26 mouse cellular contexts compared by ENCODE assay signal in the genomic region with DNA sequence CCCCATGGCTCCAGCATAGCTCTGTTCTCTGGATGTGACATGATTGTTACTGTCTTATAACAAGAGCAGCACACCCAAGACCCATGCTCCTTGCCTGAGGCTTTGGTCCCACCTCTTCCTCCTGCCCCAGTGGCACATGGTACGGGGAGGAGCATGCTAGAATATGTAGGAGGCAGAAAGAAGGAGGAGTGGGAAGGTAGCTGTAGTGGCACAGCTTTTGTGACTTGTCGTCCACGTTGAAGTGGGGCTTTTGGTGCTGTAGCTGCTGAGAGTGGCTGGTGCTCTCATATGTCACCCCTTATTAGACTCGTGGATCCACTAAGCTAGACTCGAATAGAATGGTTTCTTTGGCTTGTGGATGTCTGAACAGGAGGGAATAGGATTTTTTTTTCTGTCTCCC.
"Had no signal": no experiment of that assay in that cellular context is flagged by ENCODE, and none has a peak within 500 bp of the region (broad histone marks: within the 10 kb centered on the region; RNA-seq: fewer than 3 reads in every experiment).

No protein-coding gene starts in this region.

- H3K4me2 ChIP-seq: heart, embryonic 13.5 days; heart, embryonic 15.5 days; hindbrain, embryonic 12.5 days; hindbrain, embryonic 14.5 days; intestine, embryonic 15.5 days; limb, embryonic 12.5 days; liver, embryonic 11.5 days had no signal

- H3K27me3 ChIP-seq: heart, embryonic 15.5 days; hindbrain, embryonic 12.5 days; intestine, embryonic 15.5 days; limb, embryonic 12.5 days had no signal

- H3K36me3 ChIP-seq: heart, embryonic 13.5 days; heart, embryonic 15.5 days; hindbrain, embryonic 10.5 days; hindbrain, embryonic 12.5 days; intestine, embryonic 15.5 days; limb, embryonic 10.5 days; limb, embryonic 12.5 days had no signal

- H3K4me3 ChIP-seq: gastrocnemius, adult 2 months; heart, adult 2 months; heart, embryonic 13.5 days; heart, embryonic 15.5 days; hindbrain, embryonic 10.5 days; hindbrain, embryonic 12.5 days; intestine, embryonic 15.5 days; layer of hippocampus, adult 2 months; left cerebral cortex, adult 2 months; limb, embryonic 10.5 days; limb, embryonic 12.5 days had no signal

- H3K4me1 ChIP-seq: heart, embryonic 13.5 days; heart, embryonic 15.5 days; intestine, embryonic 15.5 days had no signal

- H3K9ac ChIP-seq: heart, embryonic 13.5 days; heart, embryonic 15.5 days; hindbrain, embryonic 12.5 days; hindbrain, embryonic 14.5 days; intestine, embryonic 15.5 days; limb, embryonic 12.5 days had no signal

- H3K27ac ChIP-seq: gastrocnemius, adult 2 months; heart, adult 2 months; heart, embryonic 13.5 days; heart, embryonic 15.5 days; hindbrain, embryonic 10.5 days; hindbrain, embryonic 12.5 days; hindbrain, embryonic 14.5 days; intestine, embryonic 15.5 days; layer of hippocampus, adult 2 months; left cerebral cortex, adult 2 months; limb, embryonic 10.5 days; limb, embryonic 12.5 days had no signal

- H3K9me3 ChIP-seq: heart, embryonic 13.5 days; heart, embryonic 15.5 days; hindbrain, embryonic 10.5 days; hindbrain, embryonic 12.5 days; intestine, embryonic 15.5 days; limb, embryonic 10.5 days; limb, embryonic 12.5 days had no signal

- DNase-seq: gastrocnemius, adult 2 months; gastrocnemius, postnatal 10 days; gastrocnemius, postnatal 25 days; heart, adult 2 months; heart, postnatal 14 days; heart, postnatal 4 days; kidney, adult 18-20 months; kidney, adult 8-10 months; kidney, postnatal 10 days; kidney, postnatal 25 days; kidney, postnatal 4 days; liver had no signal

- ATAC-seq: hindbrain, embryonic 16.5 days; inflammation-experienced regulatory T-cells, adult 6 months; intestine, embryonic 15.5 days; intestine, postnatal 0 days had no signal
